Mouse (Mus musculus) lung, embryonic 14.5 days (tissue): ENCODE measurements at regions not wholly inside any gene's neighbourhood (a gene's known extent, or its start where the extent isn't known, plus 50 kb on each side); places are given as distances from the start of the nearest gene placed in this dataset.

Source experiments
- ATAC-seq: fragments of 200-750 bp; cut with Nextera tagmentation; 2 replicates; pipeline ENCODE4 v1.8.0; 2017; ENCODE audit warnings: mild to moderate bottlenecking, moderate TSS enrichment, moderate library complexity; ENCODE audit not compliant: insufficient read depth
- DNase-seq: peaks from one replicate; pipeline ENCODE4 v3.0.0-alpha.2; 2015
- H3K27ac ChIP-seq: fragments of 300-500 bp; sonication (generic); 2 replicates; pipeline ENCODE4 v1.5.1; 2014; ENCODE audit warnings: low read depth, mild to moderate bottlenecking, moderate library complexity
- H3K27me3 ChIP-seq: fragments of 300-500 bp; sonication (generic); 2 replicates; pipeline ENCODE4 v1.6.1; 2014; ENCODE audit warnings: low read length, control low read depth; ENCODE audit not compliant: insufficient read depth
- H3K36me3 ChIP-seq: fragments of 300-500 bp; sonication (generic); 2 replicates; pipeline ENCODE4 v1.6.1; 2014; ENCODE audit warnings: control low read depth; ENCODE audit not compliant: insufficient read depth
- H3K4me1 ChIP-seq: fragments of 300-500 bp; sonication (generic); 2 replicates; pipeline ENCODE4 v1.6.1; 2014; ENCODE audit warnings: antibody characterized with exemption, control low read depth; ENCODE audit not compliant: insufficient read depth
- H3K4me2 ChIP-seq: fragments of 300-500 bp; sonication (generic); 2 replicates; pipeline ENCODE4 v1.6.1; 2014; ENCODE audit warnings: mild to moderate bottlenecking
- H3K4me3 ChIP-seq: fragments of 300-500 bp; sonication (generic); 2 replicates; pipeline ENCODE4 v1.5.1; 2014; ENCODE audit warnings: low read depth, low read length
- H3K9ac ChIP-seq: fragments of 300-500 bp; sonication (generic); 2 replicates; pipeline ENCODE4 v1.6.1; 2014
- H3K9me3 ChIP-seq: fragments of 300-500 bp; sonication (generic); 2 replicates; pipeline ENCODE4 v1.6.1; 2016; ENCODE audit warnings: low read depth, low read length, control low read depth
- CTCF ChIP-seq: IDR thresholded peaks from 2 replicates; pipeline ENCODE4 v1.5.1; 2016; ENCODE audit warnings: antibody characterized with exemption, low read depth
- WGBS: fragments of 180-500 bp; shearing (Covaris S2); extraction: QIAGEN DNeasy Blood & Tissue Kit; methylation state at CpG from one replicate; pipeline ENCODE4 v1.1.7; 2014; 5-methylcytosine and 5-hydroxymethylcytosine counted together

GRCm38 (mm10) chr15:59169831-59170230 is 280.7 kb downstream of the Gm49356 start:
- Histone ChIP-seq H3K27me3 (no peaks in the 10 kb centered on the region), H3K9me3 (peaks cover 4% of the 10 kb centered on the region; the same call in 1 of the 2 replicates), H3K27ac (no peak overlapping the region), H3K36me3 (no peaks in the 10 kb centered on the region), H3K4me1 (peaks cover 11% of the 10 kb centered on the region; the same call in 1 of the 2 replicates), H3K4me3 (no peak overlapping the region), H3K4me2 (no peak overlapping the region), H3K9ac (no peak overlapping the region)
- WGBS, result 91% methylated on average over 3 of the region's 3 CpGs
- no peak for TF ChIP-seq CTCF
- DNase-seq (no peak), ATAC-seq (no peak)

- TF ChIP-seq CTCF, result no peak
- DNase-seq (peak; percentile 56), ATAC-seq (no peak)
- no peak overlapping the region for H3K4me3 ChIP-seq
- H3K36me3 ChIP-seq, result no peaks in the 10 kb centered on the region
- peaks cover 14% of the 10 kb centered on the region; the same call in 1 of the 2 replicates for H3K4me1 ChIP-seq
- 5% methylated on average over 6 of the region's 6 CpGs for WGBS
- no peak overlapping the region for H3K4me2 ChIP-seq
- H3K9me3 ChIP-seq, result peaks cover 4% of the 10 kb centered on the region; the same call in 1 of the 2 replicates
- no peak overlapping the region for H3K9ac ChIP-seq
- H3K27ac ChIP-seq, result no peak overlapping the region
- H3K27me3 ChIP-seq, result no peaks in the 10 kb centered on the region
Measured at GRCm38 (mm10) chr15:59171120-59171519, 282.0 kb downstream of the Gm49356 start.

DNA sequence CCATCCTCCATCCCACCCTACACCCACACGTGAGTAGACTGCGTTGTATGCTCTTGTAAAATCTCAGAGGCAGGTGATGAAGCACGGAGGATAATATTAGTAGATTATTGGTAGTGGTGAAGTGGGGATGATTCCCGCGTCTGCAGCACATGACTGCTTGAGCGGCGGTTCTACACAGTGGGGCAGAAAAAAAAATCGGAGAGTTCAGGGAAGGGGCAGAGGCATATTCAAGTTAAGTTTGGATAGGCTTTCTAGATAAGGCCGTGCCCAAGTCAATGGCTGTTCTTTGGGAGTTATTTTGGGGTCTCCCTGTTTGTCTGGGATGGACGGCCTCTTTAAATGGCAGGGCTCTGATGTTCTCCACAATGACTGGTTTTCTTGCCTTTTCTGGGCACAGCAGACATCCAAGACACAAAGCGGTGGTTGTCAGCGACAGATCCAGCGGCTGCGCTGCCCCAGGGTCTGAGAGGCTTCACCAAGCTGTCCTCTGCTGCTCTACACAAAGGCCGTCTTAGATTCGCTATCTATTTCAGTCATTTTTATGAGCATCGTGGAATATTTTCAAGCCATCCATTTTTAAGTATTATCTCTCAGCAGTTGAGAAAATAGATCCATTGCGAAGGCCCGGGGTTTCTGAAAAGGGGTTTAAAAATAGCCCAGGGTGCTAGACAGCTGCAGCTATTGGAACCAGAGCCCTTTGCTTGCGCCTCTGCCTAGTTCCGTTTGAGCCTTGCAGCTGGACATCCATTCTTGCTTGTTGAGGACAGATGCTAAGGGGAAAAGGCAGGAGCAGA is 284.6 kb downstream of the Gm49356 start:
- Histone ChIP-seq H3K36me3 (no peaks in the 10 kb centered on the region), H3K9me3 (no peaks in the 10 kb centered on the region), H3K27me3 (no peaks in the 10 kb centered on the region), H3K4me1 (peaks cover 14% of the 10 kb centered on the region; the same call in 1 of the 2 replicates), H3K27ac (peak overlapping the region; percentile 55), H3K4me3 (no peak overlapping the region), H3K4me2 (no peak overlapping the region), H3K9ac (no peak overlapping the region)
- no peak for TF ChIP-seq CTCF
- ATAC-seq (peak; percentile 20; the same call in 1 of the 2 replicates), DNase-seq (peak; percentile 54)
- 65% methylated on average over 21 of the region's 21 CpGs for WGBS

- WGBS, result 31% methylated on average over 7 of the region's 7 CpGs
- Histone ChIP-seq H3K9ac (no peak overlapping the region), H3K4me3 (no peak overlapping the region), H3K36me3 (no peaks in the 10 kb centered on the region), H3K27me3 (no peaks in the 10 kb centered on the region), H3K27ac (peak overlapping the region; percentile 55), H3K9me3 (no peaks in the 10 kb centered on the region), H3K4me1 (peaks cover 14% of the 10 kb centered on the region; the same call in 1 of the 2 replicates), H3K4me2 (peak overlapping the region; percentile 15; the same call in 1 of the 2 replicates)
- DNase-seq (peak; percentile 81), ATAC-seq (peak; percentile 71)
- no peak for TF ChIP-seq CTCF
Measured at GRCm38 (mm10) chr15:59174246-59174751, 285.2 kb downstream of the Gm49356 start.

- 38% methylated on average over 8 of the region's 8 CpGs for WGBS
- Histone ChIP-seq H3K4me3 (no peak overlapping the region), H3K4me2 (no peak overlapping the region; the same call in 1 of the 2 replicates), H3K9me3 (no peaks in the 10 kb centered on the region), H3K9ac (no peak overlapping the region), H3K4me1 (peaks cover 14% of the 10 kb centered on the region; the same call in 1 of the 2 replicates), H3K27ac (peak overlapping the region; percentile 55; the same call in 1 of the 2 replicates), H3K27me3 (no peaks in the 10 kb centered on the region), H3K36me3 (no peaks in the 10 kb centered on the region)
- ATAC-seq (peak; percentile 51), DNase-seq (peak; percentile 56)
- TF ChIP-seq CTCF, result no peak
Measured at GRCm38 (mm10) chr15:59174893-59175531, 285.9 kb downstream of the Gm49356 start.

DNA sequence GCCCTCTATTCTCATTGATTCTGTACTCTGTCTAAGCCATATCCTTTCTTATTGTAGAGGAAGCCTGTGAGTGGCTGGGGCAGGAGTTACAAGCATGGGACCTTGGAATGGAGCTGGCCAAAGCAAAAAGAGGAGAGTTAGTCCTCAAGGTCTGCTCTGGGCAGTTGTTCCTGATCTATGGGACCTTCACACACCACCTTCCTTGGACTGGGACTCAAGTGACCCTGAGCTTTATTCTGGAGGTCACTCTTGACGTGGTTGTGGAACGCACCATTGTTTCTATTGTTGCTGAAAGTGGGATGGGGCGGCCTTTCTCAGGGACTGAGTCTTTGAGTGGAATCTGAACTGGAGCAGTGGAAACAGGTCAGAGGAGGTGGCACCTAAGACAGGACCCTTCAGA is 291.0 kb downstream of the Gm49356 start:
- no peak overlapping the region for H3K9ac ChIP-seq
- no peaks in the 10 kb centered on the region for H3K36me3 ChIP-seq
- 90% methylated on average over 3 of the region's 3 CpGs for WGBS
- ATAC-seq, result no peak
- no peak for DNase-seq
- no peak overlapping the region for H3K4me2 ChIP-seq
- no peaks in the 10 kb centered on the region for H3K9me3 ChIP-seq
- 0 out of 2 replicates have a peak, but pooled peaks cover 2% of the 10 kb centered on the region for H3K4me1 ChIP-seq
- no peaks in the 10 kb centered on the region for H3K27me3 ChIP-seq
- no peak for TF ChIP-seq CTCF
- no peak overlapping the region for H3K4me3 ChIP-seq
- H3K27ac ChIP-seq, result no peak overlapping the region

DNA sequence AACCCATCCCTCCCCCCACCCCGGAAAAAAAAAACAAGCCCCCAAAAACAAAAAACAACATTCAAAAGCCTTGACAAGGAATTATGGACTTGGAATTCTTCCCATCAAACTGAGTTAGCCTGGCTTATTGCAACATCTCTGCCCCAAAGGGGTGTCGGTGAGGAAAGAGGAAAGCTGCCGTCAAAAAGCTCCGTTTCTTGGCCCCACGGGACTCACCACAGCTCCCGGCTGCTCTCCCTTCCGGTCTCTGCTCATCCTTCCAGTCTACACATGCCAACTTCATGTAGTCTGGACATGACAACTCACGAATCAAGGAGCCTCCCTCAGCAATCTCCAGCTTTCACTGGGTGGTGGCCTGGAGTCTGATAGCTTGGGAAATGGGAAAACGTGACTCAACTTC is 295.4 kb downstream of the Gm49356 start:
- DNase-seq (peak; percentile 93), ATAC-seq (peak; percentile 77)
- no peaks in the 10 kb centered on the region for H3K9me3 ChIP-seq
- H3K27me3 ChIP-seq, result no peaks in the 10 kb centered on the region
- H3K9ac ChIP-seq, result no peak overlapping the region
- no peaks in the 10 kb centered on the region for H3K4me1 ChIP-seq
- H3K27ac ChIP-seq, result no peak overlapping the region
- no peaks in the 10 kb centered on the region for H3K36me3 ChIP-seq
- no peak overlapping the region for H3K4me2 ChIP-seq
- no peak overlapping the region for H3K4me3 ChIP-seq
- 45% methylated on average over 9 of the region's 9 CpGs for WGBS
- TF ChIP-seq CTCF, result no peak
